Mouse (Mus musculus): ENCODE measurements around the gene Mpv17l.
"Not testable (repeated sequence)": the region's sequence is repeated elsewhere in the genome, so short reads cannot be mapped to it uniquely, and the experiment has no call there.

The Mpv17l gene

GRCm38 (mm10) chr16:13940139-13940846, 37.3 kb downstream of the Mpv17l start:
- peak; percentile 47 for DNase-seq

- DNase-seq, result no peak
Observed at GRCm38 (mm10) chr16:13940847-13941395, 38.0 kb downstream of the Mpv17l start.

DNA sequence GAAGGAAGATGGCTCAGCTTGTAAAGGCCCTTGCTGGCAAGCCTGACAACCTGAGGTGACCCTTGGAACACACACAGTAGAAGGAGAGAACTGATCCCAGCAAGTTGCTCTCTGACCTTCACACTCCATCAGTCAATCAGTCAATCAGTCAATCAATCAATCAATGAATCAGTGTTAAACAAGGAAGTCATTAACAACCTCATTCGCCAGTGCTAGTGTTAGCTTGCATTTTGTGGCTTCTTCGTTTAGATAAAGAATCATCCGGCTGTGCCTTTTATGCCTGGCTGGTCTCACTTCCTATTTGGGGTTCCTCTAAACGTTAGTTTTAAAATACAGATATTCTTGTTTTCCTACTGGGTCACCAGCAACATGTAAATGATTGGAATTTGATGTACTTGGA, 41.2 kb downstream of the Mpv17l start:
- DNase-seq, result no peak

- DNase-seq, result no peak
Observed at GRCm38 (mm10) chr16:13944752-13945151, 41.8 kb downstream of the Mpv17l start.

DNA sequence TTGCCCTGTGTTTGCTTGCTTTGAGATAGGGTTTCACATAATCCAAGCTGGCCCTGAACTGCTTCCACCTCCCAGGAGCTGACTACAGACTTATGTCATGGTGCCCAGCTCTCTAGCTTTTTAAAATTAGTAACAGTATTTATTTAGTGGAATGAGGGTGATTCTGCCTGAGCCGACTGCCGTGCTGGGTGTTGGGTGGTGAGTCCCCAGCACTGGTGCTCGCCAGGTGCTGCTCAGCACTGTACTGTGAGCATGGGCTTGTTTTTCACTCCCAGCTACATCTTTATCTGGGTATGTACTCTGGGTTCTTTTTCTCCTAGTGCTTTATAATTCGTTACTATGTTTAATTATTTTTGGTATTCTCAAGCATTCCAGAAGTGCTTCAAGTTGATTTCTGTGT, 42.2 kb downstream of the Mpv17l start:
- no peak for DNase-seq

GRCm38 (mm10) chr16:13946306-13946705, 43.3 kb downstream of the Mpv17l start:
- no peak for DNase-seq

- DNase-seq, result no peak
Observed at GRCm38 (mm10) chr16:13951245-13951644, 48.3 kb downstream of the Mpv17l start.

GRCm38 (mm10) chr16:13962053-13962452, 59.1 kb downstream of the Mpv17l start:
- DNase-seq, result no peak

DNA sequence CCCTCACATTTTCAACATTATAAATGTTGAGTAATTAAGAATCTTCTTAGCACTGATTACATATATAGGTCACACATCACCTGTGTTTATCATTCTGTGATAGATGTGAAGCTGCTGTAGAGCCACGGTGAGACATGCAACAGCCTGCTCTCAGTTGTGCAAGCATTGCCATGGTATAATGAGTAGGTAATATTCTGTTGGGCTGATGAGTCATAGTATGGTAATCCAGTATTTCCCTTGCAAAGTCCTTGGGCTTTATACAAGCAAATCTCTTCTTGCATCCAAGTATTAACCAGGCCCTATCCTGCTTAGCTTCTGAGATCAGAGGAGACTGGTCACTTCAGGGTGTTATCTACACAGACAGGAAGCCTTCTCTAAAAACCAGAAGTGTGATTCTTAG, 66.1 kb downstream of the Mpv17l start:
- DNase-seq, result no peak

DNA sequence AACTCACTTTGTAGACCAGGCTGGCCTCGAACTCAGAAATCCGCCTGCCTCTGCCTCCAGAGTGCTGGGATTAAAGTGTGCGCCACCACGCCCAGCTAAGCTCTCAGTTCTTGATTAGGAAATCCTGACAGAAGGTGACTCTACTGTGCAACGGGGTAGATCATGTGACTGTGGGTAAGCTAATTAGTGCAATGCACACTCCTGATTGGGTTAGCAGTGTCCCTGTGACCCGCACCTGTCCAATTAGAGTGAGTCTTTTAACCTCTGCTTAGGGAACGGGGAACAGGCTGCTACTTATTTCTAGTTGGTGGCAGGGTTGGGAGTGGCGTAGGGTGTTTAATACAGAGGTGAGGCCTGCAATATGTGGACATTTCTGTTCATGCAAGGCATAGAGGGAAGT, 69.1 kb downstream of the Mpv17l start:
- no peak for DNase-seq

DNA sequence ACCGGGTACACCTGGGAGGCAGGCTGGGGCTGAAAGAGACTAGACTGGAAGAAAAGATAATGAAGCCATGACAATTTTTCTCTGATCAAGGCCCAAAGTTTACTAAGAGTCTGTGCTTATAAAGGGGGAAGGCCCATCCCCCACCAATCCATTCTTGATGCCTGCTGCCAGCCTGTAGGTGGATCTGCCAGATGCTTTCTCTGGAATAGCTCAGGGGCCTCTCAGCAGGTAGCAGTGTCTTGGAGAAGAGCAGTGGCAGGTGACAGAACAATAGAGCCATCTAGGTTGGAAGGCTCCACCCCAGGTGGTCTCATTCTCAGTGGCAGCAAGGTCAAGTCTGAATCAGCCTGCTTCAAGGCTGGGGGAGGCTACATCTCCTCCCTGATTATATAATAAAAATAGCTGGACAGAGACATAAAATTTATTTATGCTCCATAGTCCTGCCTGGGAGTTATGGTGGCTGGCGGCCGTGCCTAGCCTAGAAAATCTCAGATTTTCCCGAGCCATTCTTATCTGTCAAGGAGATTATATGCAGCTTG, 73.5 kb downstream of the Mpv17l start:
- not testable (repeated sequence) for DNase-seq

DNA sequence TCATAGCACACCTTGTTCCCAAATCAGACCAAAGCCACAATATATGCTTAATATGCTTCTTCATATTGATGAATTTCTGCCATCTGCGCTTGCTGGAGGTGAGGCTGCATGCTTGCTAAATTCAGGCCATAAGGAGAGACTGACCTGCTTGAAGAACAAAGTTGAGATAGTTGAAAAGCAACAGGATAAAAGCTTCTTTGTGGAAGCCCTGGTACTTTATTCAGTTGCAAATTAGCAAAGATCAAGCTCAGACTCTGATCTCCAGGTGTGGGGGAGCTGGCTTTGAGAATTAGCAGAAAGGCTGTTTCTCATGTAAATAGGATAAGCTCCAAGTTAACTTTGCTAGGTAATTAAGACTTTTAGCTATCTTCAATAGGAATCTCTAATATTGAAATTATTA, 74.1 kb downstream of the Mpv17l start:
- not testable (repeated sequence) for DNase-seq

- not testable (repeated sequence) for DNase-seq
Observed at GRCm38 (mm10) chr16:13981726-13982125, 78.8 kb downstream of the Mpv17l start.

DNA sequence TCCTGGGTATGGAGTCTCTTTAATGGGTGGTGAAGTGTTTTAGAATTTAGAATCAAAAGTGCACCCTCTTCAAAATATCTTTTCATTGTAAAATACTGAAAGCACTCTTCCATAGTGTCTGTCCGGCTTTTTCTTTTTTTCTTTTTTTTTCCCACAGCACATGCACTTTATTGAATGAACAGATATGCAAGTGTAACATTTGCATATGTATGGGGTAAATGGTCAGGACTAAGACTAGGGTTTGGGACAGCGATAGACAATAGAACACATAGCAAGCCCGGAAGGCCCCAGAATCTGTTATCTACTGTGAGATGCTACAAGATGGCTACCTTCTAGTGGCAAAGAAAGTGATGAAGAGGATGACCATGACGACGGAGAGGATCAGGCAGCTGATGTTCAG, 80.2 kb downstream of the Mpv17l start:
- DNase-seq, result no peak

DNA sequence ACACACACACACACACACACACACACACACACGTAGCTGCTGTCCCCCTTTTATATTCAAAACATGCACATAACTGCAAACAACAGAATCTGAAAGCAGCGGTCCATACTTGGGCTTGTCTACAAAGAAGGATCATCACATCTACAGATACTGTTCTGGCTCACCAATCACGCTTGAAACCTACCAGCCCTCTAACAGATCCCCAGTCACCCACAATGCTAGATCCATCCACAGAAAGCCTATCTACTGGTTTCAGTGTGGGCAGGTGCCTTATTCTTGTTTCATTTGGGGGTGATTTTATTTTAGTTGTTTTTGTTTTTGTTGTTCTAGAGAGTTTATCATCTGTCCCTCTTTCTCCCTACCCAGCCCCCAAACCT, 83.2 kb downstream of the Mpv17l start:
- no peak for DNase-seq

DNA sequence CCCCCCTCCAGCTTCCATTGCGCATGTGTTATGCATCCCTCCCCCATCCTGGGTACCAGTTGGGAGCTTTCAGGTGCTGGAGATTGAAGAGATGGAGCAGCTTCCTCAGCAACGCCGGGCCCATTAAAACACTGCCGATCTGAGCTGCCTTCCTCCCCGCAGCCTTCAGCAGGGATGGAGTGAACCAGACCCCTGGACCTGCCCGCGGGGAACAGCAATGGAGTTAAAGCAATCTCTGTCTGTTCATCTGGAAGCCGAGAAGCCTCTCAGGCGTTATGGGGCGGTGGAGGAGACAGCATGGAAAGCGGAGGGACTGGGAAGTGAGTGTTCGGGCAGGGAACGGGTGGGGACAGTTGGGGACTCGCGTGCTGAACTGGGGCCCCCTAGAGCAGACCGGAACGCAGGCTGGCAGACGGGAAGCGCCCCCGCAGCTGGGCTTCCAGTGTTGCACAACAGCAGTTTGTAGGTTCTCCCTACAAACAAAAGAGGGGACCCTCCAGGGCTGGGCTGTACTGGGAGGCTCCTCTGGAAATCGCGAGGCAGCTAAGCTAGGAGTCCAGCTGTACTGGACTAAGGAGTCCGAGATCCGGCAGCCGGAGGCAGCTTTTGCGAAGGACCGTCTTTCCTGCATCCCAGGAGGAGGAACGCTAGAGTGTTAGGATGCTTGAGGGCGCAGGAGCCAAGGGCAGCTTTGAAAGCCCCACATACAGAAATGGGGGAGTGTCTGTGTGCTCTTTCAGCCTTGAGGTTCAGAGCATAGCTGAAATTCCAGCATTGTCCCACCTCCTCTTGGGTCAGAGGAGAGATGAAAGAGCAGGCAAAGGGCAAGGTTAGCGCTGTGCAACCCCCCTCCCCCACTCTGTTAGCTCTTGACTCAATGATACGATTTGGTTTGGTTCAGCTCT, 83.9 kb downstream of the Mpv17l start, which contains the start of the genes 2900011O08Rik and Ifitm7:
Gene 2900011O08Rik (plus strand): TSS at position 31 of the 905 bp plus-strand sequence.
Gene Ifitm7 (minus strand): TSS at position 315 of the 905 bp plus-strand sequence.
- DNase-seq, result peak; percentile 21

GRCm38 (mm10) chr16:13992518-13993248, 89.7 kb downstream of the Mpv17l start:
- no peak for DNase-seq

DNA sequence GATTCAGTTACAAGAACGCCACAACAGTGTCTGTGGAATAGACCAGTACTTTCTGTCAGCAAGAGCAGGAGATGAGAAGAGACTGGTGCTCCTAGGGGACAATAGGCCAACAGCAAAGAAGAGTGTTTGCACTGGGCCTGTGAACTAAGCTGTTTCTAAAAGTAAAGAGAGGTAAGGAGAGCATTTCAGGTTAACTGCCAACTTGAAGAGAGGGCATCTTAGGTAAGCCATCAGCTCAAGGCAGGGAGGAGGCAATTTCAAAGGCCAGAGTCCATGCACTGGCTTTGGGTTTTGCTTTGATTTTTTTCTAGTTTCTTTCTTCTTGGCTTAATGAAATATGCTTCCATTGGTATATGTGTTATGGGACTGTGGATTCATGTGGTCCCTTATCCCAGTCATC, 91.1 kb downstream of the Mpv17l start:
- no peak for DNase-seq

DNA sequence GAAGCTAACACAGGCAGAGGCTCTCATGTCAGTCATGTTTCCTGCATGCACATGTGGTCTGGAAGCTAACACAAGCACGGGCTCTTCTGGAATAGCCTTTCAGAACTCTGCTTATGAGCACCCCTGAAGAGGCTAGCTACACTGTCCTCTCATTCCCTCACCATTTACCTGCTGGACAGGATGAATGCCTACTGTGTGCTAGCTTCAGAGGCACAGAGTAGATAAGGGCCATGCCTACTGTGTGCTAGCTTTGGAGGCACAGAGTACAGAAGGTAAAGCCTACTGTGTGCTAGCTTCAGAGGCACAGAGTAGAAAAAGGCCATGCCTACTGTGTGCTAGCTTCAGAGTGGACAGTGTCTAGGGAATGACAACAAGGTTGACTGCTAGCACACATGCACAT, 91.5 kb downstream of the Mpv17l start:
- DNase-seq, result no peak
